14 mouse cellular contexts compared by ENCODE assay signal in the genomic region with DNA sequence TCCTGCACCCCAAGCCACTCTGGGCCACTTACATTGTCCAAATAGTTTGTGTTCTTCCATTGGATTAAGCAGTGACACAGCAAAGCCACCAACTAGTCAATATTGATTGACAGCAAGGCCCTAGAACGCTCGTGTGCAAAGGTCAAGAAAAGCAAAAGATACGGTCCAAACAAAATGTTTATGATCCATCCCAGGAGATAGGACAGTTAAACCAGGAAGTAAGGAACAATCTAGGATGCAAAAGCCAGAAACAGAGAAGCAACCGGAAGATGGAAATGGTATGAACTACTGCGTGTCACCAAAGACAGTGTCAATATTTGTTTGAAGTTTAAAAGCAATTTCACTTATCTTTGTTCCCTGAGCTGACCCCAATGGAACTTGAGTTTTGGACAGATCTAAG. TPM values are rescaled to one million over a fixed set of nuclear protein-coding genes. Genes with fewer than 3 reads are reported as not detected.
"Had no signal": no experiment of that assay in that cellular context is flagged by ENCODE, and none has a peak within 500 bp of the region (broad histone marks: within the 10 kb centered on the region; RNA-seq: fewer than 3 reads in every experiment).

No protein-coding gene starts in this region.

- H3K9me3 ChIP-seq: limb, embryonic 12.5 days; limb, embryonic 15.5 days; midbrain, embryonic 13.5 days had no signal

- H3K4me2 ChIP-seq: limb, embryonic 12.5 days; limb, embryonic 15.5 days; lung, embryonic 14.5 days; midbrain, embryonic 13.5 days had no signal

- H3K36me3 ChIP-seq: limb, embryonic 12.5 days; limb, embryonic 15.5 days; midbrain, embryonic 13.5 days had no signal

- ATAC-seq: inflammation-experienced regulatory T-cells, adult 6 months; lung, postnatal 0 days; midbrain, embryonic 13.5 days had no signal

- H3K4me1 ChIP-seq: limb, embryonic 12.5 days; midbrain, embryonic 13.5 days had no signal

- DNase-seq: kidney, adult 18-20 months; kidney, adult 9 months; kidney, postnatal 14 days; kidney, postnatal 4 days; left cerebral cortex, postnatal 4 days; lung, embryonic 14.5 days; thymus, adult 18-20 months; thymus, postnatal 36 days had no signal

- H3K27me3 ChIP-seq: limb, embryonic 12.5 days; limb, embryonic 15.5 days; midbrain, embryonic 13.5 days had no signal

- H3K4me3 ChIP-seq: limb, embryonic 12.5 days; limb, embryonic 15.5 days; midbrain, embryonic 13.5 days had no signal

- H3K27ac ChIP-seq: limb, embryonic 12.5 days; limb, embryonic 15.5 days; macrophage; midbrain, embryonic 13.5 days had no signal

- H3K9ac ChIP-seq: limb, embryonic 12.5 days; limb, embryonic 15.5 days; lung, embryonic 14.5 days; midbrain, embryonic 13.5 days had no signal

RNA-seq across cellular contexts. Expression of a gene that starts 43.7 kb away (rescaled TPM):
- polyA plus RNA-seq: macrophage had no signal
